Mouse (Mus musculus): ENCODE data around the gene Cacna2d3.

- TF ChIP-seq TBP (IDR thresholded peaks at IDR 0.05; ENCODE audit: low read depth, low read length) (no peak), CTCF (IDR thresholded peaks at IDR 0.05 in 2 of 3, conservative IDR thresholded peaks at IDR 0.05 in 1 of 3; ENCODE audit: control insufficient read depth in 1 of 3, insufficient read depth in 1 of 3, low read depth in 2 of 3, low read length in 3 of 3, poor library complexity in 1 of 3, severe bottlenecking in 1 of 3) (no peak), ELF1 (IDR thresholded peaks at IDR 0.05; ENCODE audit: low read depth, low read length) (no peak), MYB (IDR thresholded peaks at IDR 0.05; ENCODE audit: low read depth, low read length) (no peak), POLR2AphosphoS5 (IDR thresholded peaks at IDR 0.05; ENCODE audit: borderline replicate concordance, low read depth, low read length) (no peak), EP300 (IDR thresholded peaks at IDR 0.05; ENCODE audit: low read depth in 1 of 2, low read length in 2 of 2) (no peak), GATA1 (IDR thresholded peaks at IDR 0.05; ENCODE audit: low read depth, low read length) (no peak)
Observed at GRCm38 (mm10) chr14:29334897-29335296, 386.8 kb downstream of the Cacna2d3 start.

Data from MEL (cell line).